Mouse (Mus musculus) liver, embryonic 14.5 days (tissue): ENCODE measurements around the gene Mctp2.

ENCODE experiments used
- CTCF ChIP-seq: IDR thresholded peaks from 2 replicates; pipeline ENCODE4 v1.5.1; 2016; ENCODE audit warnings: antibody characterized with exemption, low read depth, control low read depth
- EP300 ChIP-seq: IDR thresholded peaks from 2 replicates; pipeline ENCODE4 v1.6.1; 2016; ENCODE audit warnings: antibody characterized with exemption, low read depth

DNA sequence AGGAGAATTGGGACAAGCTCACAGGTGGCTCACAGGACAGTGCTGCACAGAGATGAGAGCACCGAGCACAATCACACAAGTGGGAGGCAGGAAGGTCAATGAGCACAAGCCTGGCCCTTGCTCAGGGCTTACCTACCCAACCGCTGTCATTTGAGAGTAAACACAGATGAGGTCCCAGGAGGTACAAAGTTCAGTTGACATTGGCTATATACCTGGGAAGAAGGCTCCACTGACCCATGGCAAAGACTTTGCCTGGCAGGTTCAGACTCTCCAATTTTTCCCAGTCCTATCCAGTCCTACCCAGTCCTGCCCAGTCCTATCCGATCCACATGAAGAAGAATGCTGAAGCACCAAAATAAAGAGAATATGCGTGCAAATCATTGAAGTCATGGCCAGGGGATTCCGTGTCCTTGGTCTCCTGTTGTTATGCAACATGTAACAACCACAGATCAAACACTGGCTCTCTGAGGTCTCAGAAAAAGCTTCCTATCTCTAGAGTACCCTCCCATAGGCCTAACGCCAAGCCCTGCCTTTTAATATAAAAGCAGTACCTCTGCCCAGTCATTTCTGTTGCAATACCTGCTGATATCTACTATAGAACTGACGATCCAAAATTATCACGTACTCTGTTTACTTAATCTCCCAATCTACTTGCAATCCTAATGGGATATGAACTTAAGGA, 14.0 kb downstream of the Mctp2 start:
- no peak for TF ChIP-seq CTCF
- TF ChIP-seq EP300: no peak
